Mouse (Mus musculus) kidney, embryonic 16.5 days (tissue): Measurements from ENCODE around the gene Slbp. TPM values are rescaled to one million over a fixed set of nuclear protein-coding genes. Genes with fewer than 3 reads are reported as not detected.

Experiments used
- polyA plus RNA-seq: library from polyadenylated mRNA; unstranded; fragments of >200 nt; fragmentation: Nextera tagmentation; extraction: Ambion mirVana; gene quantifications from 2 replicates; pipeline ENCODE4 v1.2.1, GENCODE M21; 2015

Gene Slbp
- polyA plus RNA-seq, 1 experiment from 2014 or later = 228 TPM

Other genes starting within 250 kb of the Slbp start
- not detected in 2 replicates for gene Nkx1-1, start 218.6 kb downstream of the Slbp start, polyA plus RNA-seq
- gene Fam53a, start 22.9 kb downstream of the Slbp start, polyA plus RNA-seq = 62.6 and 65.7 TPM in 2 replicates
- 0.29 and 0.58 TPM in 2 replicates for gene Gm9903, start 22.6 kb downstream of the Slbp start, polyA plus RNA-seq
- gene Tacc3, start 5.6 kb upstream of the Slbp start, polyA plus RNA-seq = 186 and 192 TPM in 2 replicates
- 48.5 and 50.8 TPM in 2 replicates for gene Tmem129, start 5.8 kb upstream of the Slbp start, polyA plus RNA-seq
- gene Fgfr3, start 69.1 kb upstream of the Slbp start, polyA plus RNA-seq = 19.1 and 21.9 TPM in 2 replicates
- gene Letm1, start 130.2 kb upstream of the Slbp start, polyA plus RNA-seq = 47.0 and 49.5 TPM in 2 replicates
- 40.2 and 46.6 TPM in 2 replicates for gene Nsd2, start 168.2 kb upstream of the Slbp start, polyA plus RNA-seq